Mouse (Mus musculus) CD4-positive naive resting alpha-beta T cell, adult 76 days (primary cell): ENCODE data around the gene Cabp1. TPM values are rescaled to one million over a fixed set of nuclear protein-coding genes. Genes with fewer than 3 reads are reported as not detected.

Experiments used
- total RNA-seq: library from RNA; stranded (reverse); gene quantifications from one replicate; pipeline ENCODE4 v1.2.4, GENCODE M21; 2023

Cabp1 gene
- 0.26 TPM for total RNA-seq

GRCm38 (mm10) chr5:115193669-115194625 is at the start of gene Cabp1:
Cabp1 (minus strand) TSS chr5:115194381.

GRCm38 (mm10) chr5:115235786-115236263 is 41.6 kb upstream of the Cabp1 start, which contains the start of gene Pop5:
Pop5 (plus strand) TSS chr5:115235836.

GRCm38 (mm10) chr5:115158040-115158983 is 35.9 kb downstream of the Cabp1 start, which contains the start of gene Mlec:
Mlec (minus strand) TSS chr5:115158179.

GRCm38 (mm10) chr5:115134234-115135165 is 59.7 kb downstream of the Cabp1 start, which contains the start of gene Unc119b:
Unc119b (minus strand) TSS chr5:115134975.

GRCm38 (mm10) chr5:115118961-115119570 is 75.1 kb downstream of the Cabp1 start, which contains the start of gene Acads:
Acads (minus strand) TSS chr5:115119346.

Other genes with a start within 250 kb of the Cabp1 start
- gene Hnf1a, start 223.3 kb downstream of the Cabp1 start, total RNA-seq = not detected
- gene Sppl3, start 183.2 kb downstream of the Cabp1 start, total RNA-seq = 64.9 TPM
- not detected for gene Gm10401, start 96.1 kb downstream of the Cabp1 start, total RNA-seq
- gene Acads, start 75.0 kb downstream of the Cabp1 start, total RNA-seq = 22.9 TPM
- gene Unc119b, start 59.4 kb downstream of the Cabp1 start, total RNA-seq = 28.7 TPM
- 78.6 TPM for gene Mlec, start 36.2 kb downstream of the Cabp1 start, total RNA-seq
- 61.6 TPM for gene Pop5, start 41.5 kb upstream of the Cabp1 start, total RNA-seq
- 199 TPM for gene Rnf10, start 78.5 kb upstream of the Cabp1 start, total RNA-seq
- 26.0 TPM for gene Coq5, start 85.3 kb upstream of the Cabp1 start, total RNA-seq
- 199 TPM for gene Dynll1, start 106.6 kb upstream of the Cabp1 start, total RNA-seq
- 33.1 TPM for gene Srsf9, start 132.8 kb upstream of the Cabp1 start, total RNA-seq
- 4.3 TPM for gene Gatc, start 146.8 kb upstream of the Cabp1 start, total RNA-seq
- 15.2 TPM for gene Triap1, start 146.8 kb upstream of the Cabp1 start, total RNA-seq
- 213 TPM for gene Cox6a1, start 154.6 kb upstream of the Cabp1 start, total RNA-seq
- gene Msi1, start 235.2 kb upstream of the Cabp1 start, total RNA-seq = not detected